Mouse (Mus musculus) bone marrow, adult 2 months (tissue): ENCODE measurements at regions not wholly inside any gene's neighbourhood (a gene's known extent, or its start where the extent isn't known, plus 50 kb on each side); places are given as distances from the start of the nearest gene placed in this dataset.

Experiments
- CTCF ChIP-seq: fragments of 200-500 bp; IDR thresholded peaks from 2 replicates; pipeline ENCODE4 v1.5.1; 2011; ENCODE audit warnings: low read length, control low read depth; ENCODE audit not compliant: control insufficient read depth, insufficient read depth
- POLR2A ChIP-seq: fragments of 200-500 bp; IDR thresholded peaks from 2 replicates; pipeline ENCODE4 v1.6.1; 2011; ENCODE audit warnings: low read depth, mild to moderate bottlenecking, control low read depth, low read length, borderline replicate concordance; ENCODE audit not compliant: control insufficient read depth

- TF ChIP-seq CTCF (no peak), POLR2A (no peak)
These were observed 112.9 kb downstream of the Atp23 start for GRCm38 (mm10) chr10:126788277-126788676.
